Mouse (Mus musculus): Measurements from ENCODE around the gene Grifin. TPM values are rescaled to one million over a fixed set of nuclear protein-coding genes. Genes with fewer than 3 reads are reported as not detected.

Grifin gene
- polyA plus RNA-seq, 1 experiment from 2014 or later = 21.2 TPM

- DNase-seq (ENCODE audit: low spot score) = no peak
Measured at GRCm38 (mm10) chr5:140549306-140550047, 15.4 kb downstream of the Grifin start.

GRCm38 (mm10) chr5:140546332-140546731 is 18.5 kb downstream of the Grifin start:
- DNase-seq (ENCODE audit: low spot score) = no peak

- DNase-seq (ENCODE audit: low spot score) = no peak
Measured at GRCm38 (mm10) chr5:140545651-140546050, 19.2 kb downstream of the Grifin start.

- no peak for DNase-seq (ENCODE audit: low spot score)
Measured at GRCm38 (mm10) chr5:140542811-140543575, 21.9 kb downstream of the Grifin start.

- peak; percentile 83 for DNase-seq (ENCODE audit: low spot score)
Measured at GRCm38 (mm10) chr5:140540106-140540505, 24.8 kb downstream of the Grifin start.

GRCm38 (mm10) chr5:140538111-140538683 is 26.7 kb downstream of the Grifin start:
- no peak for DNase-seq (ENCODE audit: low spot score)

- no peak for DNase-seq (ENCODE audit: low spot score)
Measured at GRCm38 (mm10) chr5:140526754-140527153, 38.1 kb downstream of the Grifin start.

GRCm38 (mm10) chr5:140521196-140521595 is 43.7 kb downstream of the Grifin start:
- DNase-seq (ENCODE audit: low spot score) = no peak

- DNase-seq (ENCODE audit: low spot score) = peak; percentile 40
Measured at GRCm38 (mm10) chr5:140517921-140518230, 47.0 kb downstream of the Grifin start.

GRCm38 (mm10) chr5:140517159-140517920 is 47.5 kb downstream of the Grifin start:
- peak; percentile 68 for DNase-seq (ENCODE audit: low spot score)

GRCm38 (mm10) chr5:140514799-140515486 is 49.9 kb downstream of the Grifin start:
- DNase-seq (ENCODE audit: low spot score) = no peak

GRCm38 (mm10) chr5:140513921-140514320 is 51.0 kb downstream of the Grifin start:
- peak; percentile 47 for DNase-seq (ENCODE audit: low spot score)

Other genes with a start within 250 kb of the Grifin start
- 85.6 and 88.4 TPM in 2 replicates for gene Mad1l1, start 243.5 kb downstream of the Grifin start, polyA plus RNA-seq (2015; fragmentation: Nextera tagmentation; extraction: Ambion mirVana)
- 73.8 and 74.0 TPM in 2 replicates for gene Nudt1, start 243.4 kb downstream of the Grifin start, polyA plus RNA-seq (2015; fragmentation: Nextera tagmentation; extraction: Ambion mirVana)
- 18.2 and 19.4 TPM in 2 replicates for gene Mrm2, start 233.2 kb downstream of the Grifin start, polyA plus RNA-seq (2015; fragmentation: Nextera tagmentation; extraction: Ambion mirVana)
- gene Snx8, start 175.8 kb downstream of the Grifin start, polyA plus RNA-seq (2015; fragmentation: Nextera tagmentation; extraction: Ambion mirVana) = 6.3 and 6.5 TPM in 2 replicates
- 99.8 and 114 TPM in 2 replicates for gene Eif3b, start 145.7 kb downstream of the Grifin start, polyA plus RNA-seq (2015; fragmentation: Nextera tagmentation; extraction: Ambion mirVana)
- not detected in 2 replicates for gene Gm4869, start 119.4 kb downstream of the Grifin start, polyA plus RNA-seq (2015; fragmentation: Nextera tagmentation; extraction: Ambion mirVana)
- 14.7 and 17.5 TPM in 2 replicates for gene Chst12, start 59.5 kb downstream of the Grifin start, polyA plus RNA-seq (2015; fragmentation: Nextera tagmentation; extraction: Ambion mirVana)
- gene Lfng, start 42.2 kb upstream of the Grifin start, polyA plus RNA-seq (2015; fragmentation: Nextera tagmentation; extraction: Ambion mirVana) = 13.2 and 13.3 TPM in 2 replicates
- 10.4 and 12.3 TPM in 2 replicates for gene Ttyh3, start 84.0 kb upstream of the Grifin start, polyA plus RNA-seq (2015; fragmentation: Nextera tagmentation; extraction: Ambion mirVana)
- gene Iqce, start 137.3 kb upstream of the Grifin start, polyA plus RNA-seq (2015; fragmentation: Nextera tagmentation; extraction: Ambion mirVana) = 11.4 and 13.0 TPM in 2 replicates
- gene Brat1, start 139.9 kb upstream of the Grifin start, polyA plus RNA-seq (2015; fragmentation: Nextera tagmentation; extraction: Ambion mirVana) = 22.6 and 22.7 TPM in 2 replicates
- gene Amz1, start 159.1 kb upstream of the Grifin start, polyA plus RNA-seq (2015; fragmentation: Nextera tagmentation; extraction: Ambion mirVana) = 3.4 and 3.9 TPM in 2 replicates